Mouse (Mus musculus) CD4-positive, CD25-positive, alpha-beta regulatory T cell, adult 2 months (primary cell): Measurements from ENCODE around the gene Slc30a9.

Source experiments
- DNase-seq: peaks from one replicate; pipeline ENCODE4 v3.0.0-alpha.2; 2012; ENCODE audit warnings: low read depth, low spot score

The Slc30a9 gene

GRCm38 (mm10) chr5:67306698-67307521, at the start of gene Slc30a9:
Gene Slc30a9, plus strand, starts transcription at chr5:67306955.
- DNase-seq = peak; percentile 91

DNA sequence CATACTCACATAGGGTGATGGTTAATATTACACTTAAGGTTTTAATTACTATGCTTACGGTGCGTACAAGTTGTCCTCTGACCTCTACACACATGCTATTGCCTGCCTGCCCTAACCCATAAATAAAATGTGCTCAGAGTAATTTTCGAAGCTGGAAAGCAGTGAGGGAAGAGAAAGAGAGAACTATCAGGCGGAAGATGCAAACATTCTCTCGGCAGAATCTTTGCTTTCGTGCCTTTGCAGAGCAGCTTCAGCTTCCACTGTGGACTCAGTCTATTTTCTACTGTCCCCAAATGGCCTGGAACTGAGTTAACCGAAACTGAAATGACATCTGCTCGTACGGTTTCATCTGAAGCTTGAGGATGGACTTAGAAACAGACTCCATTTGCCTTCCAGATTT, 48.3 kb upstream of the Slc30a9 start:
- no peak for DNase-seq

DNA sequence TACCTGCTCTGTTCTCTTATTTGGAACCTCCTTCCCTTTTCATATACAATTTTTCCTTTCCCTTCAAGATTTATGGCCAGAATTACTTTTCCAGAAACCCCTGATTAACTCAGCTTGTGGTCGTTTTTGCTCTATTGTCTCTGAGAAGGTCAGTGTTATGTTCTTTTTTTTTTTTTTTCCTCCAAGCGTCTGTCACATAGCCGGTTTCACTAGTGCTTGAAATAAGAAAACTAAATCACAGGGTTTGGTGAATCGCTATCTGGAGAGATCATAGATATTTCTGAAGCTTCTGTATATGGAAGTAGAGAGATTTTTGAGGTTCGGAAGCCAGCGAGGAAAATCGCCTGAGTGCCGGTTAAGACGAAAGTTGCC, 46.6 kb upstream of the Slc30a9 start:
- no peak for DNase-seq

DNA sequence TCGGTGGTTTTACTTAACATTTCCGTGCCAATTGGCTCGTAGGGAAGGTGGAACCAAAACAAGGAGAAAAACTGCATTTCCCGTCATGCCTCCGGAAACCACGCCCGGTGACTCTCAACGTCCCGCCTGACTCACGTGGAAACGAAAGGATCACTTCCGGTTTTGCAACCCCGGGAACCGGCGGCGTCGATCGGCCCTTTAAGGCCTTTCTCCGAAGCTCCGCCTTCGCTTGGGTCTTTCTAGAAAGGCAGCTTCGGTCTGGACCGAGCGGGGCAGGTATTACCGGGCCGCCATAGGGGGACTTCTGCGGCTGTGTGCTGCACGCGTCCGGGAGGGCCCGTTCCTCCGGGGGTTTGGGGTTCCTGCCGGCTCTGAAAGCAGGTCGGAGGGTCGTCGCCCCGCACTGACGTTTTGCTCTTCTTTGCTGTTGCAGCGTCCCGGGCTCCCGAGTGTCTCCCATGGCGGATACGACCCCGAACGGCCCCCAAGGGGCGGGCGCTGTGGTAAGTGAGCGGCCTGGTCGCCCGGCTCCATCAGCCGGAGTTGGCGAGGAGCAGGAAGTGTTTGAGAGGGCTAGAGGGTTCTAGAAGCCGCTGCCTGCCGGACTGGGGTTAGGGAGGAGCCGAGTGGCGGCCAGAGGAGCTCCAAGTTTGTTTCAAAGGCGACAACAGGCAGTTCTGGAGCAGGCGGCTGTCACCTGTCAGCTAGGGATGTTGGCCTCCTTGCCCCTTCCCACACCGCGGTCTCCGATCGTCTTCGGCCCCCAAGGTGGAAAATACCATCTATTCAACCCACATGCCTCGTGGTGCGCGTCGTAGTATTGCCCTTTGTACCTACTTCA, 46.0 kb upstream of the Slc30a9 start, which contains the start of gene Tmem33:
Gene Tmem33, plus strand, starts transcription at position 35 of the 841 bp plus-strand sequence.
- peak; percentile 96 for DNase-seq

GRCm38 (mm10) chr5:67262964-67263363, 43.8 kb upstream of the Slc30a9 start:
- no peak for DNase-seq

DNA sequence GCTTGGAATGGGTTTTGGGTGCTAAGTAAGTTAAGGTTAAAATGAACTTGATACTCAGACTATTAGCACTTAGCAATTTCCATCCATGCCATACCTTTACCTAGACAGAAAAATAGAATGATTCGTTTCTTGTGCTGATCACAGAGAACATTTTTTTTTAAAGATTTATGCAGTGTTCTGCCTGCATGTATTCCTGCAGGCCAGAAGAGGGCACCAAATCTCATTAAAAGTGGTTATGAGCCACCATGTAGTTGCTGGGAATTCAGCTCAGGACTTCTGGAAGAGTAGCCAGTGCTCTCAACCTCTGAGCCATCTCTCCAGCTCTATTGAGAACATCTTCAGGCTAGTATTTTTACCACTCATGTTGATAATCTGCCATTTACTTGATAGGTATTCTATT, 40.6 kb upstream of the Slc30a9 start:
- DNase-seq = peak; percentile 50

- no peak for DNase-seq
Measured at GRCm38 (mm10) chr5:67269309-67269708, 37.4 kb upstream of the Slc30a9 start.

- DNase-seq = no peak
Measured at GRCm38 (mm10) chr5:67279407-67279806, 27.3 kb upstream of the Slc30a9 start.

GRCm38 (mm10) chr5:67279840-67280239, 26.9 kb upstream of the Slc30a9 start:
- no peak for DNase-seq

DNA sequence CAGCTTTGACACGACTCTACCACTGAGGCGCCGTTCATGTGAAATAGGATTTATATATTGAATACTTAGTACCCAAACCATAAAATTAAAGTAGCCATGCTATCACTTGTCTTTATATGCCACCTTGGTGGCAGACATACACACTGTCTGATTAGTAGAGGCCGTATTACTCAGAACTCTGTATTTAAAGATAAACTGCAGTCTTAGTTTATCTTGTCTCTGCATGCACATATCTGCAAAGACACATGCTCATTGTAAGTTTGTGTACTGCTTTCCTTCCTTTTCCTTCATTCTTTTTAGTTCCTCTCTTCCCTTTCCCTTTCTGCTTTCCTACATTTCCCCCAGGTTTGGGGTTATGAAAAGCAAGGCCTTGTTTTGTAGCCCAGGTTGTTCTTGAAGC, 26.4 kb upstream of the Slc30a9 start:
- DNase-seq = no peak

DNA sequence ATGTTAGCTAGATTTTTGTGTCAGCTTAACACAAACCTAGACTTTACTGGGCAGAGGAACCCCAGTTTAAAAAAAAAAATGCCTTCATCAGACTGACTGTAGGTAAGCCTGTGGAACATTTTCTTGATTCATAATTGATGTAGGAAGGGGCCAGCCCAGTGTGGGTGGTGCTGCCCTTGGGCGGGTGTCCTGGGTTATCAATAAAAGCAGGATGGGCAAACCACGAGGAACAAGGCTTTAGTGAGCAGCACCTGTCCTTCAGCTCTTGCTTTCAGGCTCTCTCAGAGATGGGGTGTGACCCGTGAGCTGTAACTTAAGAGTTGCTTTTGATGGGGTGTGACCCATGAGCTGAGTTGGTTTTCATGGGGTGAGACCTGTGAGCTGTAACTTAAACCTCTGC, 11.7 kb upstream of the Slc30a9 start:
- no peak for DNase-seq

GRCm38 (mm10) chr5:67295682-67296081, 11.1 kb upstream of the Slc30a9 start:
- no peak for DNase-seq

GRCm38 (mm10) chr5:67296171-67296570, 10.6 kb upstream of the Slc30a9 start:
- no peak for DNase-seq

DNA sequence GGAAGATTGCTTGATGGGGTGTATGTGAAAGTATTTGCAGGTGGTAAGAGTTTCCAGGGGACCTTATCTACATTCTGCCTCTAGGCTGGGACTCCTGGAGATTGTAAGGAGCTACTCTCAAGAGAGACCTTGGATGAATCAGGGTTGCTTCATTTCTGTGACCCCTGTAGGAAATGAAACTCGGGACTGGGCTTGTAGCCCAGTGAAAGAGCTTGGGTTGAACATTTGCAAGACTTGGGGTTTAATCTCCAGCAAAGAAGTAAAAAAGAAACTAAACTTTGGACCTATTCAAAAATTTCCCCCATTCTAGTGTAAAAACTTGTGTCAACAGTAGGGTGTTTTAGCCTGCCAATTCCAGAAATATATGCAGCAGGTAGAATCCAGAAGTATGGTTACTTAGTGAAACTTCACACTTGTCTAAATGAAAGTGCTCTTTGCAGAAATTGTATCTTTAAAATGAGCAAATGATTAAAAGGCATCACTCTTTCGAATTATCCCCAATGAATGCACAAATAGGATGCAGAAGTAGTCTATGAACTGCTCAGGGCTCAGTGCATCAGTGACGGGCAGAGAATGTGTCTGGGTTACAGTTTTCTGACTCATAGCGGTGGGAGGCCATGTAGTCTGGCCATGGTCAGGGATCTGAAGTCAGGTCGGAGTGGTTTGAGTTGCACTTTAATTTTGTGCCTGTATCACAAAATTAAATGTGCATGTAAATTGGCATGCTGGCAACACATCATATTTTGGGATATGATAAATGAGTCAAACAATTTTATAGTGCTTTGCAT, 9.5 kb upstream of the Slc30a9 start:
- DNase-seq = no peak

DNA sequence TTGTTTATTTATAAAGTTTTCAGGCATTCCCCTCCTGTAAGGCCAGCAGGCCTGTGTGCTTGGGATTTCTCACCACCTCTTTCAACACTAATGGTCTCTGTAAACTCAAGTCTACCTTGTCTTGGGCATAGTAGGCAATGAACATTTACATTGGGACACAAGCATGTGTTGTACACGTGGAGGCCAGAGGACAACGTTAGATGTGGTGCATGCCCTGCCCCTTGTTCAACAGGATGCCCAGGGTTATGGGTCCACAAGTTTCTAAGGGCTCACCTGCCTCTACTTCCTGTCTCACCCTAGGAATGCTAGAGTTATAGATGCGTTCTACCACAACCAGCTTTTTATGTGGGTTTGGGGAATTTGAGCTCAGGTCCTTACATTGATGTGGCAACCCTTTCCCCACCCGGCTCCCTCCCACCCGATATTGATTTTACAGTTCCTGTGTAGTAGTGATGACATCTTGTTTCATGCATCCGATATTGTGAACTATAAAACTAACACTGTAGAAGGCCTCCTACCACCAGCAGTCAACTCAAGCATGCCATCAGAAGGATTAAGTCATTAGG, 6.8 kb upstream of the Slc30a9 start:
- DNase-seq = no peak

DNA sequence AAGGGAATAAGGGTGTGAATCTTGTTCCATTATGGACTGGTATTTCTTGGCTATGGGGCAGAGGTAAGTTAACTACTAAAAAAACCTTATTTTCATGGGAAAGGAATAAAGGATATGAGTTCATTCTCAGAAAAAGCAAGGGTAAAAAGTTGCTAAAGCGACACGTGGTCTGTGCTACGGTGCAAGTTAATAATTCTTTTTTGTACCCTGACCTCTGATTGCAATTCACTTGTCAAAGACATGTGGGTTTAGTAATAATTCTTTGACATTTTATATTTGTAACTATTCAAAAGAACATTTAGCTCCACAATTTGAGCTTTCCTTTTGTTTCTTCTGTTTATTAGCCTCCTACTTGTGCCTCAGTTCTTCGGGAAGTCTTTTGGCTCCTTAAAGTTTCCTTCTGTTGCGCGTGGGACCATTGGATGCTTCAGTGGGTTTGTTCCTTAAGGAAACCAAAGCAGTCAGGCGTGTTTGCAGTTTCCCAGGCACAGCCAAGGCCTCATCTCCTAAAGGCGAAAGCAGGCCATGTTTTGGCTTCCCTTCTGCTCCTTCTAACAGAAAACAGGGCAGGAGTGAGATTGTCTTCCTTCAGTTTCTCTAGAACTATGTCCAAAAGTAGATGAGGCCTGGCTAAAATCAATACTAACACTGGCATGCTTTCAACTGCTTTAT, 5.7 kb upstream of the Slc30a9 start:
- DNase-seq = no peak

DNA sequence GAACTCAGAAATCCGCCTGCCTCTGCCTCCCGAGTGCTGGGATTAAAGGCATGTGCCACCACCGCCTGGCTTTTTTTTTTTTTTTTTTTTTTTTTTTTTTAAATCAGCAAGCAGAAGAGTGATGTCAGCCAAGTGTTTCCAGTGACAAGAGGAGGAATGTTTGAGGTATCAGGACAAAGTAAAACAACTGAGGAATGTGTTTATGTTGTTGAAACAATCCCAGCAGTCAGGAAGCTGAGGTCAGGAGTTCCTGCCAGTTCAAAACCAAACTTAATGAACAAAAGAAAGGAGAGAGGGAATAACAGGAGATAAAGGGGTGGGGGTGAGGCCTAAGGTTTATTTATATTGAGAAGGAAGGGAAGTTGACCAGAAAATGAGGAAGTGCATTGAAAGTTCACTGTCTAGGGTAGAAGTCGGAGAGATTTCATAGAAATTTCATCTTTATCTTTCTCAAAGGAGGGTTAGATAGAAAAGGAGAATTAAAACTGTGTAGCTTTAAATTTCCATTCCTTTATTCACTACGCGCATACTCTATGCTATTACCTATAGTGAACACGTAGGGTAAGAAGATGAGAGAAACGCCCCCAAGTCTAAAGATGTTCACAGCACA, 4.9 kb upstream of the Slc30a9 start:
- DNase-seq = no peak

GRCm38 (mm10) chr5:67303816-67304215, 2.9 kb upstream of the Slc30a9 start:
- no peak for DNase-seq

DNA sequence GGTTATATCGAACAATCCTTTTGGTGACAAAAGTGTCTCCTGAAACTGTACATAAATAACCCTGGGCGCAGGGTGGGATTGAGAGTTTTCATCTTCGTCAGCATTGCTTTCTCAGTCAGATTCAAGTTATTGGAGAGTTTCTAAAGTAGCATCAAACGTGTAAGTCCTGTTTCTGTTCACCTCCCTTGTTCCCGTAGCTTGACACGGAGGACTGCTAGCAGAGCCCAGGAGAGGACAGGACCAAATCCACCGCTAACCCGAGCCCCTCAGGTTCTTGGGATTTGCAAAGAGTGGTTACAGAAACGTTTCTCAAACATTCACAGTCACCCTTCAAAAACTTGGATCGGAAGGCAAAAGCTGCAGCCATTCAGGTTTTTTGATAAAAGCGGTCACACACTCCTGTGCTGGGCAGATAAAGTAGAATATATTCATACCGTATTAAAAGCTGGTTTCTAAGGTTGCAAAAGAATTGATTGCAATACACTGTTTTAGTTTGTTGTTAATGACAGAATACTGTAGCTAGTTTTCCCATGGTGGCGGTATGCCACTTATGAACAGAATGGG, 986 bp downstream of the Slc30a9 start:
- DNase-seq = no peak

DNA sequence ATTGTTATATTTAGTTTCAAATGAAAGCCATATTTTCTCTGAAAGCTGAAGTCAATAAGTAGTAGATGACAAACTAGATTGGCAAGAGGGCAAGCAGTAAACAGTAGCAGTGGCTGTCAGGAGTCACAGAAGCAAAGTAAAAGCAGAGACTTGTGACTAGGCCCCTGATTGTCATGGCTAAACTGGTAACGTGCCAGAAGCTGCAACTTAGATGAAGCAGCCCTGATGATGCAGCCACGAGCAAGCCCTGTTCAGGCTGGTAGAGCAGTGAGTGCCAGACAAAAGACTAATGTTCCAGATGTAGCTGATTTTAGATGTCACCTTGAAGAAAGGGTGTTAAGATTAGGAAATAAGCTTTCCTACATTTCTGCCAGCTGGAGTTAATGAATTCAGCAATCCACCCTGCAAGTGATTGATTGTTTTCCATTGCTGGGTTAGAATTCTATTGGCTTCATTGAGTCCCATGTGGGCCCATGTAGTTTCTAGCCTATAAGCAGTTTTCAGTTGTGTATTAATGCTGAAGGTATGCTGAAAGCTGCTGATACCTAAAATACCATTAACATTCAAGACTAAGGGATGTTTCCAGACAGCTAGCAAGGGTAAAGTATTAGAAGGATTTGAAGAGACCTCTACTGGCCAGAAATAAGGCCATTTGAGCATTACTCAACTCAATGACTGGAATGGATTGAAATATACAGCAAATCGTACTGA, 5.2 kb downstream of the Slc30a9 start:
- no peak for DNase-seq
